ENCODE assay signal across 29 mouse cellular contexts in the genomic region with DNA sequence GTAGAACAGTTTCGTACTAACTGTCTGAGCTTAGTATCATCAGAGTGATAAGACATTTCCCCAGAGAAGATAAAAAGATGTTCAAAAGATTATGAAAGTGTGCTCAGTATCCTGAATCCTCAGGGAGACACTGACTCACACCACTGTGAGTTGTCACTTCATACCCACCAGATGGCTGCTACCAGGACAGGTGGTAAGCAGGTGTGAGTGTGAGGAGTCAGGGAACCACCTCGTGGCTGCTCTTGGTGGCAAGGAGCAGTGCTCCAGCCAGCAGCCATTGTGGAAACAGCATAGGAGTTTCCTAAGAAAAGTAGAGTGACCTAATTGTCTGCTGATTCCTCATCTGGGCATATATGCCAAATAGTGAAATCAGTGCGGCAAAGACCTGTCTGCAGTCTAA.
"Had no signal": no experiment of that assay in that cellular context is flagged by ENCODE, and none has a peak within 500 bp of the region (broad histone marks: within the 10 kb centered on the region; RNA-seq: fewer than 3 reads in every experiment).

No protein-coding gene starts in this region.

- H3K4me3 ChIP-seq: heart, embryonic 12.5 days; heart, embryonic 13.5 days; heart, embryonic 15.5 days; hindbrain, embryonic 10.5 days; hindbrain, embryonic 12.5 days; hindbrain, embryonic 13.5 days; hindbrain, embryonic 15.5 days; intestine, embryonic 15.5 days; kidney, embryonic 15.5 days; layer of hippocampus, adult 2 months had no signal

- H3K4me1 ChIP-seq: hindbrain, embryonic 10.5 days; hindbrain, embryonic 12.5 days; hindbrain, embryonic 15.5 days; intestine, embryonic 15.5 days; kidney, embryonic 15.5 days had no signal

- H3K36me3 ChIP-seq: heart, embryonic 12.5 days; heart, embryonic 13.5 days; heart, embryonic 15.5 days; hindbrain, embryonic 10.5 days; hindbrain, embryonic 12.5 days; hindbrain, embryonic 13.5 days; hindbrain, embryonic 15.5 days; intestine, embryonic 15.5 days; kidney, embryonic 15.5 days had no signal

- H3K27me3 ChIP-seq: heart, embryonic 12.5 days; heart, embryonic 13.5 days; heart, embryonic 15.5 days; hindbrain, embryonic 12.5 days; hindbrain, embryonic 13.5 days; hindbrain, embryonic 15.5 days; intestine, embryonic 15.5 days; kidney, embryonic 15.5 days had no signal

- H3K27ac ChIP-seq: heart, embryonic 13.5 days; heart, embryonic 15.5 days; hindbrain, embryonic 10.5 days; hindbrain, embryonic 12.5 days; hindbrain, embryonic 13.5 days; hindbrain, embryonic 14.5 days; hindbrain, embryonic 15.5 days; hindbrain, postnatal 0 days; intestine, embryonic 15.5 days; kidney, embryonic 15.5 days; kidney, postnatal 0 days; layer of hippocampus, adult 2 months had no signal

- DNase-seq: heart, postnatal 10 days; heart, postnatal 14 days; heart, postnatal 36 days; heart, postnatal 4 days; kidney, adult 11 months; kidney, adult 18-20 months; kidney, adult 2 months; kidney, adult 8-10 months; kidney, adult 9 months; kidney, postnatal 10 days; kidney, postnatal 14 days; kidney, postnatal 25 days; kidney, postnatal 36 days; kidney, postnatal 4 days; layer of hippocampus, adult 9-11 months; layer of hippocampus, postnatal 36 days had no signal

- H3K9me3 ChIP-seq: heart, embryonic 13.5 days; heart, embryonic 15.5 days; hindbrain, embryonic 10.5 days; hindbrain, embryonic 12.5 days; hindbrain, embryonic 13.5 days; hindbrain, embryonic 15.5 days; intestine, embryonic 15.5 days; kidney, embryonic 15.5 days had no signal
